In the genomic region with DNA sequence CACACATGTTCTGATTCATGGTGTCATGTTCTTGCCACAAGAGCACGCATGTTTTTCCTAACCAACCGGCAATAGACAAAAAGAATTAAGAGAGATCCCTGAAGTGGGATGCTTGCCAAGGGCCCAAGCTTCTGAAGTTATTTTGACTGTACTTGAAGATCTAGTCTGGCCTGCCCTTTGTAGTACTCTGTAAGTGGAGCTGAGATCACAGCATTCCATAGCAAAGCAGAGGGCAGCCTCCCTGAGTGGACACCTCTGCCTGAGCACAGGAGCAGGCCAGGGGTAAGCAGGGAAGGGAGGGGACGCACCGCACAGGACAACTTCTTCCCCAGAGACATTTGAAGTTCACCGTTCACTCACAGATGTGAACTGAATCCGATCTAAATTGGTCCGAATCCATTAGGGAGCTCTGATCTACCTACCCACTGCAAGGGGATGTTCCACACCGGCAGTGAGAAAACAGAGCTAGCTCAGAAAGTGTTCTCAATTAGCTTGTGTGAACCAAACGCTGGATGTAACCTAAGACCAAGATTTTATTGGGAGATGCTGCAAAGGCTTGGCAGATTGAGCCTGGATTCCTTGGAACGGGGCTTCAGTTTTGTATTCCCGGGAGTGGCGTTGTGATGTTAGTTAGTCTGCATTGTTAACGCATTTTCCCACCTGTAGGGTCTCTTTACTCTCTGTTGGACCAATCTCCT, we compare ENCODE assay signal across 30 mouse cellular contexts.
DNase-seq lines count a peak whose midpoint lies in the region; ATAC-seq lines count a peak whose summit lies in the region.
"Had no signal": no experiment of that assay in that cellular context is flagged by ENCODE, and none has a peak within 500 bp of the region (broad histone marks: within the 10 kb centered on the region; RNA-seq: fewer than 3 reads in every experiment).

No protein-coding gene starts in this region.

- no peak overlapping the region for H3K27ac ChIP-seq in heart, embryonic 12.5 days (ENCODE audit: poor library complexity, severe bottlenecking)
- no peak overlapping the region for H3K27ac ChIP-seq in midbrain, embryonic 11.5 days (ENCODE audit: low read depth, low read length)
- H3K27ac ChIP-seq in midbrain, embryonic 16.5 days (ENCODE audit: low read length) = no peak overlapping the region
- H3K27ac ChIP-seq in limb, embryonic 13.5 days = peak overlapping the region; percentile 70
- H3K27ac ChIP-seq in forebrain, embryonic 13.5 days = no peak overlapping the region
- H3K27ac ChIP-seq: forebrain, embryonic 15.5 days; heart, embryonic 15.5 days; hindbrain, embryonic 14.5 days; liver, embryonic 13.5 days; macrophage; neural tube, embryonic 15.5 days had no signal

- no peak for ATAC-seq in heart, embryonic 12.5 days (ENCODE audit: insufficient number of reproducible peaks, low FRiP score)
- no peak for ATAC-seq in midbrain, embryonic 11.5 days (ENCODE audit: low FRiP score)
- no peak for ATAC-seq in midbrain, embryonic 16.5 days
- ATAC-seq in limb, embryonic 13.5 days (ENCODE audit: low FRiP score, low read depth) = peak; percentile 49
- ATAC-seq in forebrain, embryonic 13.5 days = no peak
- ATAC-seq: CD4-positive, CD25-positive, alpha-beta regulatory T cell, adult 4 months; intestine, postnatal 0 days had no signal

- no peak overlapping the region for H3K4me3 ChIP-seq in heart, embryonic 12.5 days
- no peak overlapping the region for H3K4me3 ChIP-seq in midbrain, embryonic 11.5 days (ENCODE audit: low read depth, low read length)
- H3K4me3 ChIP-seq in midbrain, embryonic 16.5 days (ENCODE audit: low read depth, low read length) = no peak overlapping the region
- H3K4me3 ChIP-seq in limb, embryonic 13.5 days = no peak overlapping the region
- no peak overlapping the region for H3K4me3 ChIP-seq in forebrain, embryonic 13.5 days
- H3K4me3 ChIP-seq: forebrain, embryonic 15.5 days; heart, embryonic 15.5 days; liver, embryonic 13.5 days; neural tube, embryonic 15.5 days had no signal

- no peak overlapping the region for H3K4me2 ChIP-seq in heart, embryonic 12.5 days
- no peak overlapping the region for H3K4me2 ChIP-seq in midbrain, embryonic 11.5 days
- H3K4me2 ChIP-seq in midbrain, embryonic 16.5 days (ENCODE audit: low read length) = no peak overlapping the region
- no peak overlapping the region for H3K4me2 ChIP-seq in limb, embryonic 13.5 days (replicated peaks)
- no peak overlapping the region for H3K4me2 ChIP-seq in forebrain, embryonic 13.5 days
- H3K4me2 ChIP-seq: forebrain, embryonic 15.5 days; heart, embryonic 15.5 days; hindbrain, embryonic 14.5 days; liver, embryonic 13.5 days; neural tube, embryonic 15.5 days had no signal

- H3K4me1 ChIP-seq in heart, embryonic 12.5 days (replicated peaks) = no peaks in the 10 kb centered on the region
- no peaks in the 10 kb centered on the region for H3K4me1 ChIP-seq in midbrain, embryonic 11.5 days (ENCODE audit: control insufficient read depth, insufficient read depth, low read length)
- no peaks in the 10 kb centered on the region for H3K4me1 ChIP-seq in midbrain, embryonic 16.5 days (ENCODE audit: control insufficient read depth, insufficient read depth, low read length)
- peaks cover 30% of the 10 kb centered on the region for H3K4me1 ChIP-seq in limb, embryonic 13.5 days
- peaks cover 5% of the 10 kb centered on the region; the same call in 1 of the 2 replicates for H3K4me1 ChIP-seq in forebrain, embryonic 13.5 days
- H3K4me1 ChIP-seq: heart, embryonic 15.5 days had no signal

- H3K27me3 ChIP-seq in heart, embryonic 12.5 days (replicated peaks) = no peaks in the 10 kb centered on the region
- no peaks in the 10 kb centered on the region for H3K27me3 ChIP-seq in midbrain, embryonic 11.5 days (ENCODE audit: control insufficient read depth, insufficient read depth, low read length)
- no peaks in the 10 kb centered on the region for H3K27me3 ChIP-seq in midbrain, embryonic 16.5 days (ENCODE audit: control insufficient read depth, insufficient read depth, low read depth, low read length)
- no peaks in the 10 kb centered on the region for H3K27me3 ChIP-seq in limb, embryonic 13.5 days
- H3K27me3 ChIP-seq in forebrain, embryonic 13.5 days = no peaks in the 10 kb centered on the region
- H3K27me3 ChIP-seq: forebrain, embryonic 15.5 days; heart, embryonic 15.5 days; liver, embryonic 13.5 days; neural tube, embryonic 15.5 days had no signal

- 83% methylated on average over 13 of the region's 13 CpGs for WGBS in heart, embryonic 12.5 days
- 89% methylated on average over 13 of the region's 13 CpGs for WGBS in midbrain, embryonic 11.5 days
- 88% methylated on average over 13 of the region's 13 CpGs for WGBS in midbrain, embryonic 16.5 days
- 57% methylated on average over 13 of the region's 13 CpGs for WGBS in limb, embryonic 13.5 days
- WGBS in forebrain, embryonic 13.5 days = 89% methylated on average over 13 of the region's 13 CpGs

- H3K9ac ChIP-seq in heart, embryonic 12.5 days = no peak overlapping the region
- no peak overlapping the region for H3K9ac ChIP-seq in midbrain, embryonic 11.5 days (ENCODE audit: low read length)
- no peak overlapping the region for H3K9ac ChIP-seq in midbrain, embryonic 16.5 days (ENCODE audit: low read depth, low read length)
- H3K9ac ChIP-seq in limb, embryonic 13.5 days = no peak overlapping the region
- H3K9ac ChIP-seq in forebrain, embryonic 13.5 days = no peak overlapping the region
- H3K9ac ChIP-seq: forebrain, embryonic 15.5 days; heart, embryonic 15.5 days; hindbrain, embryonic 14.5 days; liver, embryonic 13.5 days; neural tube, embryonic 15.5 days had no signal

- DNase-seq in heart, adult 11 months = peak; percentile 76
- DNase-seq in midbrain, embryonic 11.5 days (ENCODE audit: low spot score, missing footprints) = peak; percentile 78
- DNase-seq in spleen, adult 12 weeks (ENCODE audit: low spot score) = no peak
- DNase-seq: adrenal gland, postnatal 14 days; cerebellum, adult 11 months; cerebellum, adult 9-10 months; cerebellum, postnatal 36 days; heart, postnatal 36 days; kidney, adult 9 months; kidney, postnatal 10 days; layer of hippocampus, postnatal 36 days; left cerebral cortex, postnatal 4 days; liver, embryonic 13.5 days; lung, adult 18-20 months; midbrain, embryonic 14.5 days; right cerebral cortex, adult 18-20 months; right cerebral cortex, postnatal 4 days; thymus, adult 2 months; thymus, postnatal 36 days had no signal

- H3K36me3 ChIP-seq in heart, embryonic 12.5 days = no peaks in the 10 kb centered on the region
- no peaks in the 10 kb centered on the region for H3K36me3 ChIP-seq in midbrain, embryonic 11.5 days (ENCODE audit: control insufficient read depth, insufficient read depth, low read length)
- H3K36me3 ChIP-seq in midbrain, embryonic 16.5 days (ENCODE audit: control insufficient read depth, insufficient read depth, low read length) = no peaks in the 10 kb centered on the region
- no peaks in the 10 kb centered on the region for H3K36me3 ChIP-seq in limb, embryonic 13.5 days
- H3K36me3 ChIP-seq in forebrain, embryonic 13.5 days (ENCODE audit: poor library complexity, severe bottlenecking) = no peaks in the 10 kb centered on the region
- H3K36me3 ChIP-seq: forebrain, embryonic 15.5 days; heart, embryonic 15.5 days; liver, embryonic 13.5 days; neural tube, embryonic 15.5 days had no signal

- peaks cover 27% of the 10 kb centered on the region for H3K9me3 ChIP-seq in heart, embryonic 12.5 days (replicated peaks)
- H3K9me3 ChIP-seq in midbrain, embryonic 11.5 days (ENCODE audit: control insufficient read depth, low read length) = no peaks in the 10 kb centered on the region
- H3K9me3 ChIP-seq in midbrain, embryonic 16.5 days (replicated peaks; ENCODE audit: control insufficient read depth, low read length, poor library complexity, severe bottlenecking) = no peaks in the 10 kb centered on the region
- H3K9me3 ChIP-seq in limb, embryonic 13.5 days = peaks cover 10% of the 10 kb centered on the region; the same call in 1 of the 2 replicates
- H3K9me3 ChIP-seq in forebrain, embryonic 13.5 days (replicated peaks) = peaks cover 7% of the 10 kb centered on the region
- H3K9me3 ChIP-seq: forebrain, embryonic 15.5 days; heart, embryonic 15.5 days; neural tube, embryonic 15.5 days had no signal
